Mouse (Mus musculus) monocyte, adult 5-6 weeks (primary cell): Measurements from ENCODE around the gene Syt14. TPM values are rescaled to one million over a fixed set of nuclear protein-coding genes. Genes with fewer than 3 reads are reported as not detected.

ENCODE experiments used
- ATAC-seq: fragments of 153-309, 156-312 bp; replicated peaks from 2 replicates; pipeline ENCODE4 v1.8.0; 2017; ENCODE audit warnings: mild to moderate bottlenecking; ENCODE audit not compliant: low TSS enrichment, insufficient number of reproducible peaks, severe bottlenecking, poor library complexity, low FRiP score
- total RNA-seq: library from RNA; stranded (forward); fragments of 200-1000, 200-491, 200-594 nt; gene quantifications from 3 replicates; pipeline ENCODE4 v1.2.3, GENCODE M21; 2017

Syt14 gene
- total RNA-seq = not detected in 3 replicates

DNA sequence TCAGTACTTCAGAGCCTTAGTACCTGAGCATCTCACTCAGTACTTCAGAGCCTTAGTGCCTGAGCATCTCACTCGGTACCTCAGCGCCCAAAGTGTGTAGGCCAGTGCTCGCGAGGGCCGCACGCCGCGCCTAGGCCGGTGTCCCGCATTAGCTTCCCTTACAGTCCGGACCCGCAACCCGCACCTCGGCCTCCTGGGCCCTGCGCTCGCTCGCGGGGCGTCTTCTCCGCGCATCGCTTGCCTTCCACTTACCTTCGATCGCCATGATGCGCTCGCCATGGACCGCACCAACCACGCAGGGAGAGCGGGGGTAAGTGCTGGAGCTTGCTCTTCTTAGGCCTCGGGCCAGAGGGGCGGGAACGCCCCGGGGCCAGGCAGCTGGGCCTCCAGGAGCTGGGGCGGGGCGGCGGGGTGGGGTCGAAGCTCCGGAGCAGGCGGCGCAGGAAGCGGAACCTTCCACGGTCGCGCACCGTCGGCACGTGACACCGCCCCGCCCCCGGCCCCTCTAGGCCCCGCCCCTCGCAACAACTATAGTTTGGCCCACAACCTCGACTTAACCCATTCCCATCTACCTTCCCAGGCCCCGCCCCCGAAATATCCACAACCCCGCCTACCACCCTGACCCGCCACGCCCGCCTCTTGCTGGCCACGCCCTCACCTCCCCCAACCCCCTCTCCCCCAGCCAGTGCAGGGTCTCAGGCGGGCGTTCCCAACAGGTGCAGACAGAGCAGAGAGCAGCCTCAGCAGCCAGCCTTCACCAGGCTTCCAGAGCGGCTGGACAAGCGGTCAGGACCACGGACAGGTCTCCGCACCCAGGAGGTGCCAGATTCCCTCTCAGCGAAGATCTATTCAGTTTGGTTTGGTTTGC lies at the start of gene Syt14:
Syt14 (minus strand) TSS at position 405 of the 868 bp plus-strand sequence.
- ATAC-seq = no peak

DNA sequence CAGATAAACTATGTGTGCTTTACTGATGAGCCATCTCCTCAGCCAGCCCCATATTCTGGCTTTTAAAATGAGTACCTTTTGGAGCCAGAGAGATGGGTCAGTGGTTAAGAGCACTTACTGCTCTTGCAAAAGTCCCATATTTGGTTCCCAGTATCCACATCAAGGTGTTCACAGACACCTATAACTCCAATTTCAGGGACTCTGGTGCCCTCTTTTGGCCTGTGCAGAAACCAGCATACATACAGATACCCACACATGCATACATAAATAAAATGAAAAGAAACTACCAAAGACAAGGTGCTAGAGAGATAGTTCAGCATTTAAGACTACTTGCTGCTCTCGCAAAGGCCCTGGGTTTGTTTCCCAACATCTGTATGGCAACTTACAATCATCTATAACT lies 48.4 kb upstream of the Syt14 start:
- no peak for ATAC-seq

GRCm38 (mm10) chr1:193083051-193083450 lies 47.5 kb upstream of the Syt14 start:
- ATAC-seq = no peak

DNA sequence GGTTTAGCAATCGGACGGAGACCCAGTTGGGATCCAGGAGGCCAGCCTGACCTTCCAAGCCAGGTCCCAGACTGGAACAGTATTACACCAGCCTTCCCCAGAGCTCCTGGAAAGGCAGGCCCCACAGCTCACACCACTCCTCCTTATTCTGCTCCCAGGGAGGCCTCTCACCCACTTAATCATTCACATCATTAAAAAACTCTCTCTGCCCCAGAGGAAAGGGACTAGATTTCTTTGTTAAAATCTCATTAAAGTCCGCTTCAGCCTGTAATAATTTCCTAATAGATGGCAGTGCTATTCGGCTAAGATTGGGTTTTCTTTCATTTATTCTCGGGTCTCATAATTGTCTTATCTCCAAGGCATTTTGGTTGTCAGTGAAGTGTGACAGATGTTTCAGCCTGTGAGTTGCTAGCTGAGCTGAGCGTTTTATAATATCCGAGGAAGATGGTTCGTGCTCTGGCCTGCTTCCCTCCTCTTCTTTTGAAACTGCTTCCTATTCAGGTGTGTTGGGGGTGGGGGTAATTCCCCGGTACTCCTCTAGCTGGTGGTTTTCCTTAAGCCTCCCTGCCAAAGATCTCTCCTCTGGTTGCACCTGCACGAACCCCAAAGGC lies 46.8 kb upstream of the Syt14 start:
- ATAC-seq = no peak

DNA sequence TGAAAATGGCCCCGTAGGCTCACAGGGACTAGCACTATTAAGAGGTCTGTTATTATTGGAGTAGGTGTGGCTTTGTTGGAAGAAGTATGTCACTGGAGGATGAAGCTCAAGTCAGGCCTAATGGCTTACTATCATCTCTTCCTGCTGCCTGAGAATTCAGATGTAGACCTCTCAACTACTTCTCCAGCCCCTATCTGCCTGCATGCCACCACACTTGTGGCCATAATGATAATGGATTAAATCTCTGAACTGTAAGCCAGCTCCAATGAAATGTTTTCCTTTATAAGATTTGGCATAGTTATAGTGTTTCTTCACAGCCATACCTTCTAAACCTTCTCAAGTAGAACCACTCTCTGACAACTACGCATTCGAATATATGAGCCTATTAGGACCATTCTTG lies 27.0 kb upstream of the Syt14 start:
- ATAC-seq = no peak

GRCm38 (mm10) chr1:193060167-193060566 lies 24.6 kb upstream of the Syt14 start:
- peak; percentile 75 for ATAC-seq

DNA sequence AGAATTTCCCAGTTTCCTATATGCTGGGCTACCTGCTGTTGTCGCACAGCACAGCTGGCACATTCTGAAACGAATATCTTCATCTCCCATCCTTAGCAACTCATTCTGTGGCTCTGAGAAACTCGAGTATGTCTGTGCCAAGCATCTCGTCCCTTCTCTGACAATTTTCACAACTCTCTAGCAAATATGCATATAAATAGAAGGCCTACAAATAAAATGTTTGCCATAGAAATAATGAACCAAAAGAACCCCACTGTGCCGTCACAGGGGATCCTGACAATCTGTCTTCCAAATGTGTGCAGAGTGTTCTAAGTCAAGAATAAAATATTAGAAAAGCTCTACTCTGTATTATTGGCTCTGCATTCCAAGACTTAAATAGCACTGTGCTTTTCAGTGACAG lies 24.0 kb upstream of the Syt14 start:
- no peak for ATAC-seq

DNA sequence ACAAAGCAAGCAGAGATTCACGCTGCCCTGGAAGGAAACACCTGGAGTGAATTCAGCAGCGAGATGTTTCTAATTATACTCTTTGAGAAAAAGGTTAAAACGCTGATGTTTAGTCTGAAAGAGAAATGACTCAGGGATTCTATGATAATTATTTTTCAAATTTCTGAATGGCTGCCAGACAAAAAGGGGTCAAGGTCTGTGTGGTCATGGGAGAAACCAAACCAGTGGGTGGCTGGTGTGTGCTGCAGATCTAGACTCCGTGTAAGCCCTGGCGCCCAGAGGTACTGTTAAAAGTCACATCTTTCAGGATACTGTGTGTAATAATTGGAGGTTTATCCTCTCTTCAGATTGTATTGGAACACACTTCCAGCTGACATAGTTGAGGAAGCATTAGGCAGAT lies 18.8 kb upstream of the Syt14 start:
- no peak for ATAC-seq

GRCm38 (mm10) chr1:193053065-193053464 lies 17.5 kb upstream of the Syt14 start:
- ATAC-seq = no peak

GRCm38 (mm10) chr1:193047616-193048015 lies 12.0 kb upstream of the Syt14 start:
- no peak for ATAC-seq

DNA sequence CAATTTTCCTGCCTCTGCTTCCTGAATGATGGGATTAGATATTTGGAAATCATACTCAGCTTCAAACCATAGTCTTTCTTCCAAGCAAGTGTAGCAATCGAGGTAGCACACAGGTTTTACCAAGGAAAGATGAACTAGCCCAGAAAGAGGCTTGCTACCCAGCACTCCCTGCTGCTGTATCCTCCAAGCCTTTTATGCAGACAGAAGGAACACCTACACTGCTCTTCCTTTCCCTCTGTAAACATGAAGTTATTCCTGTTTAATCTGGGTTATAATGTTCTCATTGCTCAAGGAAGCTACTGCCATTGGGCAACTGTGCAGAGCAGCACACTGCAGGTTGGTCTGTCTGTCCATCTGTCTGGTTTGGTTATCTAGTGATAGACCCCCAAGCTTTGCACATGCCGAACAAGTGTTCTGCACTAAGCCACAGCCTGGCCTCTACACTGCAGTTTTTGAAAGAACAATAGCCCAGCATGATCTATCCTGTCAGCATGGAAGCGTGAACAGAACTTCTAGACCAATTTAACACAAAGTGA lies 7.3 kb upstream of the Syt14 start:
- ATAC-seq = no peak

GRCm38 (mm10) chr1:193034951-193035370 lies 614 bp downstream of the Syt14 start:
- no peak for ATAC-seq

DNA sequence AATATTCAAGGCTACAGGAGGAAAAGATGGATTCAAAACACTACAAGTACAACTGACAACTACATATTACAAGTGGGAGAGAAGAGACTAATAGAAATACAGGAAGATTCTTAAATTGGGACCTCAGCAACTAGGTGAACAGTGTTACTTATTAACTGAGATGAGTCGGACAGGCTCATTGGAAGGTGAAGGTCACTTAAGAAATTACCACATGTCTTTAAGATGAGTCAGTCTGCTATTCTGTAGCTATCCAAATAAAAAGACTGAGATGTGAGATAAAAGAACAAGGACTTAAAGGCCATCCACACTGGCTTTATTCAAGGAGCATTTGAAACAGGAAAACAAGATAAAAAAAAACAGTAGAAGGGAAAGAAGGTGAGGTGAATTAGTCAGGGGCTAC lies 11.3 kb downstream of the Syt14 start:
- no peak for ATAC-seq

DNA sequence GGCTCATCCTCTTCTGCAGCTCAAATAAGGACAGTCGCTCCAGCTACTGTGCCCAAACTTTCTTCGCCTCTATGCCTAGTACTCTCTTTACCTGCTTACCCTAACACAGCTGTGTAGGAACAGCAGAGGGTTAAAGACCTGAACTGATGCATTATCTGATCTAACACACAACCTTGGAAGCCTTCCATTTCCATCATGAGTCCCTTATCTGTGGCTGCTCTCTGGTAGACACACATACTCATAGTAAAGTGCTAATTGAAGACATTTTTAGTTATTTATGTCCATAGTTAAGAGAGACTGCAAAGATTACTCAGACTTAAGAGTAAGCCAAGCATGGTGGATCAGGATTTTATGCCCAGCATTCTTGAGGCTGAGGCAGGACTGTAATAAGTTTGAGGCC lies 23.2 kb downstream of the Syt14 start:
- ATAC-seq = no peak

DNA sequence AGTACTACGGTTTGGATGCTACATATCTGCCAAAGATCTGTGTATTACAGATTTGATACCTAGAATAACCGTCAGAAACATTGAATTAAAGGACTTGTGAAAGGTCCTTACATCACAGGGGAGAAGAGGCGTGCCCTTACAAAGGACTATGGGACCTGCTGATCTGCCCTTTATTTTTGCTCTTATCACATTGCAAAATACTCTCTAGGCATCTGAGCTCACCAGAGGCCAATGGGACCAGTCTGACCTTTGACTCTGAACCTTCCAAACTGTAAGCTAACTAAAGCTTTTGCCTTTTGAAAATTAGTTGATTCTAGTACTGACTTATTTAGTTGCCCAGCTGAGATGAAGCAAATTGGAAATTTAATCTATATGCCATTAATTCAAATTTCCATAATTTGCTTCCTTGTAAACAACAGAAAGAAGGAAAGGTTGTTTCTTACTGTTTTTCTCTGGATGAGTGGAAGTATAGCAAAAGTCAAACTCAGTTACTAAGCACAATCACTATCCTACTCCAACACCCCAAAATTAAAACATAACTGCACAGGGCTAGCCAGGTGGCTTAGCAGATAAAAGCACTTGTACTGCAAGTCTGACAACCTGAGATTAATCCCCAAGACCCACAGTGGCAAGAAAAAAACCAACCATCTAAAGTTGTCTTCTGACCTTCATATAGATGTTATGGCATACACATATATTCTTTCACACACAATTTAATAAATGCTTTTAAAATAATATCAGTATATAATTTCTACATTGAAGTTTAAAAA lies 24.4 kb downstream of the Syt14 start:
- no peak for ATAC-seq

- no peak for ATAC-seq
These were observed 31.0 kb downstream of the Syt14 start for GRCm38 (mm10) chr1:193004581-193004980.

DNA sequence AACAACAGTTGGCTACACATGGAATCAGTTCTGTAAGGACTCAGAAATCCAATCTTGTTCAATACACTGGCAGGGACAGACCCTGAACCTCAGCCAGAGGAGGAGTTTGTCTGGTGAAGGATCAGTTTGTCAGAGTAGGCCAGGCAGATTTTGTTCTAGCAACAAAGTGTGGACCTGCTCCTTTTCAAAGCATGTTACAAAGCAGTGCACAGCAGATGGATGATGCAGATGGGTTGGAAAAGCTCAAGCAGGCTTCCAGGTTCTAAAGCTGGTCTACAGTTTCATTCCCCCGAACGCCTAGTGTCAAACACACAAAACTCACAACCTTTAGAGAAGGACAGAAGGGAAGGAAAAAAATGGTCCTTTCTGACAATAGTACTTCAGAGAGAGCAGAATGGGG lies 31.6 kb downstream of the Syt14 start:
- ATAC-seq = no peak

DNA sequence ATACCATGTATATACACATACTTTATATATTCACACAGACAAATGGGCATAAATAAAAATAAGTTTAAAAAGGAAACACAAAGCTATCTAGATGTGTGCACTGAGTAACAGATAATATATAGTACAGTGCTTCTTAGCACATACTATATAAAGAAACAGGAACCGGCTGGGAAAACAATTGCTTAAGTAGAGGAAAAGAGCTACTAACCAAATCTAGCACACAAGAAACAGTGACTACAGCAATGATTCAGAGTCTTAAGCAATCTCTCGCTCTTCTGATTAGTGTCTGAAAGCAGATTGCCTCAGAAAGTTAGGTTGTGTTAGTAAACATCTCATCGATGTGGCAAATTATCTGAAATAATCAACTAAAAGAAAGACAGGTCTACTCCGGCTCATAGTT lies 33.3 kb downstream of the Syt14 start:
- no peak for ATAC-seq

DNA sequence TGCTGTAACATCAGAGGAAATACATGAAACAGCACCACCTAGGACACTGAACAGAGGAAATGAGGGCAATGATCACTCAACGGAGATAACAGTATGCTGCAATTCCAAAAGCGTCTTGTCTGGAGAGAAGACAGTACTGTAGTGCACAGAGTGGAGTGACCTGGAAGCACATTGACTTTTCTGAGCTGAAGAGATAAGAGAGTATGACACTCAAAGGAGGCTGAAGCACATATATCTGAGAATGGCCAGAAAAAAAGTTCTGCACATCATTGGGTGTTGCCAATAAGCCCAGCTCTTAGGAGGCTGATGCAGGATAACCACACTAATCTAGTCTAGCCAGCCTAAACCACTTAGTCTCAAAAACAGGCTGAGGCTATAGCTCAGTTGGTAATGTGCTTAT lies 34.0 kb downstream of the Syt14 start:
- ATAC-seq = no peak
